18 mouse cellular contexts compared by ENCODE assay signal in the genomic region with DNA sequence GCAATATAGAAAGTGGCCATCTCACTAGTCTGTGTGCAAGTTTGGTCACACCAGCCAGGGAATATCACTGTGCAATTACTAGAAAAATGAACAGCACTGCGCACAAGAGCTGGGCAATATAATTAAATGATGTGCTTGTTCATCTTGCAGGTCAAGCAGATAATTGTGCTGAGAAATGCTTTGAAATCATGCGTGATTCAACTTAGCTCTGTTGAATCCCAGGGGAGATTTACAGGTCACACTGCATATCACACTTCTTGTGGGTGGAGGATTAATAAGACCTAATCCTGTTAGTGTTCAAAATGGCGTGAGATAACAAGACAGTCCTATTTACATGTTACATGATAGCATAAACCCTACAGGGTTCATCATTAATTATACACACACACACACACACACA.
DNase-seq lines count a peak whose midpoint lies in the region; ATAC-seq lines count a peak whose summit lies in the region.
"Had no signal": no experiment of that assay in that cellular context is flagged by ENCODE, and none has a peak within 500 bp of the region (broad histone marks: within the 10 kb centered on the region; RNA-seq: fewer than 3 reads in every experiment).

No protein-coding gene starts in this region.

- no peaks in the 10 kb centered on the region for H3K36me3 ChIP-seq in hindbrain, embryonic 16.5 days (ENCODE audit: control insufficient read depth, insufficient read depth, low read length)
- no peaks in the 10 kb centered on the region for H3K36me3 ChIP-seq in hindbrain, embryonic 13.5 days
- no peaks in the 10 kb centered on the region for H3K36me3 ChIP-seq in midbrain, embryonic 13.5 days
- H3K36me3 ChIP-seq in midbrain, embryonic 15.5 days (replicated peaks), result no peaks in the 10 kb centered on the region
- H3K36me3 ChIP-seq: embryonic facial prominence, embryonic 12.5 days; heart, embryonic 13.5 days had no signal

- DNase-seq in retina, postnatal 1 day, result peak; percentile 86
- no peak for DNase-seq in spleen, adult 12 weeks (ENCODE audit: low spot score)
- DNase-seq: adrenal gland, postnatal 25 days; cerebellum, adult 8-10 months; cerebellum, postnatal 14 days; gastrocnemius, postnatal 36 days; heart, adult 11 months; heart, postnatal 36 days had no signal

- no peaks in the 10 kb centered on the region for H3K9me3 ChIP-seq in hindbrain, embryonic 16.5 days (ENCODE audit: control insufficient read depth, low read length)
- H3K9me3 ChIP-seq in hindbrain, embryonic 13.5 days, result no peaks in the 10 kb centered on the region
- no peaks in the 10 kb centered on the region for H3K9me3 ChIP-seq in midbrain, embryonic 13.5 days
- no peaks in the 10 kb centered on the region for H3K9me3 ChIP-seq in midbrain, embryonic 15.5 days
- H3K9me3 ChIP-seq: embryonic facial prominence, embryonic 12.5 days; heart, embryonic 13.5 days had no signal

- no peak overlapping the region for H3K4me3 ChIP-seq in hindbrain, embryonic 16.5 days (ENCODE audit: low read length)
- no peak overlapping the region for H3K4me3 ChIP-seq in hindbrain, embryonic 13.5 days
- H3K4me3 ChIP-seq in midbrain, embryonic 13.5 days (replicated peaks), result no peak overlapping the region
- no peak overlapping the region for H3K4me3 ChIP-seq in midbrain, embryonic 15.5 days
- H3K4me3 ChIP-seq: embryonic facial prominence, embryonic 12.5 days; heart, embryonic 13.5 days had no signal

- H3K27ac ChIP-seq in hindbrain, embryonic 16.5 days (ENCODE audit: low read depth, low read length), result no peak overlapping the region
- H3K27ac ChIP-seq in hindbrain, embryonic 13.5 days, result no peak overlapping the region
- no peak overlapping the region for H3K27ac ChIP-seq in midbrain, embryonic 13.5 days
- no peak overlapping the region for H3K27ac ChIP-seq in midbrain, embryonic 15.5 days
- H3K27ac ChIP-seq: embryonic facial prominence, embryonic 12.5 days; heart, embryonic 13.5 days had no signal

- 47% methylated on average over 3 of the region's 3 CpGs for WGBS in hindbrain, embryonic 16.5 days
- WGBS in hindbrain, embryonic 13.5 days, result 50% methylated on average over 3 of the region's 3 CpGs
- 30% methylated on average over 3 of the region's 3 CpGs for WGBS in midbrain, embryonic 13.5 days
- 33% methylated on average over 3 of the region's 3 CpGs for WGBS in midbrain, embryonic 15.5 days

- H3K27me3 ChIP-seq in hindbrain, embryonic 16.5 days (replicated peaks; ENCODE audit: control insufficient read depth, insufficient read depth, low read length), result no peaks in the 10 kb centered on the region
- no peaks in the 10 kb centered on the region for H3K27me3 ChIP-seq in hindbrain, embryonic 13.5 days
- no peaks in the 10 kb centered on the region for H3K27me3 ChIP-seq in midbrain, embryonic 13.5 days
- no peaks in the 10 kb centered on the region for H3K27me3 ChIP-seq in midbrain, embryonic 15.5 days (replicated peaks)
- H3K27me3 ChIP-seq: CH12.LX; embryonic facial prominence, embryonic 12.5 days; heart, embryonic 13.5 days had no signal

- no peak overlapping the region for H3K4me2 ChIP-seq in hindbrain, embryonic 16.5 days (ENCODE audit: low read length)
- H3K4me2 ChIP-seq in hindbrain, embryonic 13.5 days, result no peak overlapping the region
- H3K4me2 ChIP-seq in midbrain, embryonic 13.5 days (replicated peaks), result no peak overlapping the region
- no peak overlapping the region for H3K4me2 ChIP-seq in midbrain, embryonic 15.5 days
- H3K4me2 ChIP-seq: embryonic facial prominence, embryonic 12.5 days; heart, embryonic 13.5 days had no signal

- no peak overlapping the region for H3K9ac ChIP-seq in hindbrain, embryonic 16.5 days (ENCODE audit: low read depth, low read length)
- no peak overlapping the region for H3K9ac ChIP-seq in hindbrain, embryonic 13.5 days
- no peak overlapping the region for H3K9ac ChIP-seq in midbrain, embryonic 13.5 days (replicated peaks)
- no peak overlapping the region for H3K9ac ChIP-seq in midbrain, embryonic 15.5 days
- H3K9ac ChIP-seq: embryonic facial prominence, embryonic 12.5 days; heart, embryonic 13.5 days had no signal

- no peaks in the 10 kb centered on the region for H3K4me1 ChIP-seq in hindbrain, embryonic 16.5 days (ENCODE audit: control insufficient read depth, insufficient read depth, low read depth, low read length)
- peaks cover 7% of the 10 kb centered on the region for H3K4me1 ChIP-seq in hindbrain, embryonic 13.5 days (replicated peaks)
- peaks cover 11% of the 10 kb centered on the region for H3K4me1 ChIP-seq in midbrain, embryonic 13.5 days (replicated peaks)
- H3K4me1 ChIP-seq in midbrain, embryonic 15.5 days, result peaks cover 6% of the 10 kb centered on the region
- H3K4me1 ChIP-seq: embryonic facial prominence, embryonic 12.5 days; heart, embryonic 13.5 days had no signal

- ATAC-seq in hindbrain, embryonic 16.5 days, result peak; percentile 48; the same call in 1 of the 2 replicates
- ATAC-seq in hindbrain, embryonic 13.5 days (ENCODE audit: low FRiP score), result no peak
- peak; percentile 68; the same call in 1 of the 2 replicates for ATAC-seq in midbrain, embryonic 13.5 days
- no peak for ATAC-seq in midbrain, embryonic 15.5 days (replicated peaks)
- ATAC-seq: activated CD4-positive, CD25-positive, alpha-beta regulatory T cell, adult 4 months; forebrain, embryonic 14.5 days; Patski had no signal

Comparison
In these comparisons a context has a peak if more than half of its experiments do, and no peak if none do; other contexts are left out.
1. ATAC-seq: peak in hindbrain, embryonic 16.5 days (single experiment) and midbrain, embryonic 13.5 days (single experiment); none in hindbrain, embryonic 13.5 days (single experiment) and midbrain, embryonic 15.5 days (single experiment).